Mouse (Mus musculus): ENCODE data around the gene Phb2.

Gene Phb2

GRCm38 (mm10) chr6:124753861-124754260 is 41.7 kb downstream of the Phb2 start:
- DNase-seq: no peak

- no peak for DNase-seq
These were observed 43.2 kb downstream of the Phb2 start for GRCm38 (mm10) chr6:124755306-124755705.

GRCm38 (mm10) chr6:124755831-124756595 is 43.9 kb downstream of the Phb2 start, which contains the start of the genes Gm45234 and Atn1:
Gm45234 (minus strand) TSS chr6:124756021.
Atn1 (minus strand) TSS chr6:124756524.
- peak; percentile 85 for DNase-seq

GRCm38 (mm10) chr6:124756652-124757350 is 44.7 kb downstream of the Phb2 start:
- peak; percentile 94 for DNase-seq

- peak; percentile 28 for DNase-seq
These were observed 45.3 kb downstream of the Phb2 start for GRCm38 (mm10) chr6:124757351-124757880.

GRCm38 (mm10) chr6:124757909-124758848 is 46.0 kb downstream of the Phb2 start:
- DNase-seq: peak; percentile 81

- DNase-seq: peak; percentile 12
These were observed 46.7 kb downstream of the Phb2 start for GRCm38 (mm10) chr6:124758849-124759232.

GRCm38 (mm10) chr6:124759259-124759658 is 47.1 kb downstream of the Phb2 start:
- peak; percentile 92 for DNase-seq

GRCm38 (mm10) chr6:124765951-124766350 is 53.8 kb downstream of the Phb2 start:
- DNase-seq: no peak

All from lung, postnatal 10 days (tissue).